Comparison of ENCODE assay signal across 9 mouse cellular contexts in the genomic region with DNA sequence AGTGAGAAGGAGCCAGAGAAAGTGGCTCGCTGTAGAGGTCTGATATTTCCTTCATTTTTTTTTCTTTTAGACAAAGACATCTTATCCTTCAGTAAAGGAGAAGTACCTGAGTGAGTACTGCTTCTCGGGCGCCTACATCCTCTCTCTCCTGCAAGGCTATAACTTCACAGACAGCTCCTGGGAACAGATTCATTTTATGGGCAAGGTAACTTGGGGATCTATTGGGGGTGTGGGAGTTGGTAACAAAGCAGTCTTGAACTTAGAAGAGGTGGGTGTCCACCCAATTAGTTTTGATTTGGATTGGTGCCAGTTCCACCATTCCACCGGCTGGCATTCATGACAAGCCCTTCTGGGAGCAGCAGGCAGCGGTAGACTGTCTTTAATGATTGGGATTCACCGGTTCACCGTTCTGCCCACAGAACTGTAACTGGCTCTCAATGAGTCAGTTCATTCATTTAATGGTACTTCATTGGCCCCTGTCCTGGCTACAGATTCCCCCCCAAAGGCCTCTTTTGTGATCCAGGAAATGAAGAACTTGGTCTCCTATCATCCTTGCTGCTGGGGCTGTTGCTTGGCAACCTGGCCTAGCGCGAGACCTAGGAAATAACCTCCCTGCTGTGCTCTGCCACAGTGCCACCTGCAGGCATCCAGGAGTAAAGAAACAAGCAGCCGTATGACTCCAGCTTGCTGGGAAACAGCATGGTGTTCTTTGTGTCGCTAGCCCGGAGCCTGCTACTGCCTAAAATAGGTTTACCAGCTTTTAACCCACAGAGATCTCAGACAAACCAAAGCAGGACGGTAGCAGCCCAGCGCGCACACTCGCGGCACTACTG. TPM values are rescaled to one million over a fixed set of nuclear protein-coding genes. Genes with fewer than 3 reads are reported as not detected.
DNase-seq lines count a peak whose midpoint lies in the region; ATAC-seq and TF ChIP-seq lines count a peak whose summit lies in the region.
"Had no signal": no experiment of that assay in that cellular context is flagged by ENCODE, and none has a peak within 500 bp of the region (broad histone marks: within the 10 kb centered on the region; RNA-seq: fewer than 3 reads in every experiment).

No protein-coding gene starts in this region.

- no peak overlapping the region for H3K27ac ChIP-seq in embryonic facial prominence, embryonic 11.5 days (replicated peaks; ENCODE audit: low read depth, low read length)
- no peak overlapping the region for H3K27ac ChIP-seq in intestine, postnatal 0 days (ENCODE audit: low read depth, low read length)
- peak overlapping the region; percentile 61 for H3K27ac ChIP-seq in midbrain, embryonic 12.5 days (replicated peaks)
- no peak overlapping the region for H3K27ac ChIP-seq in small intestine, adult 2 months (ENCODE audit: insufficient read depth, low read depth, low read length)

- no peaks in the 10 kb centered on the region for H3K27me3 ChIP-seq in embryonic facial prominence, embryonic 11.5 days (ENCODE audit: control insufficient read depth, insufficient read depth, low read length)
- no peaks in the 10 kb centered on the region for H3K27me3 ChIP-seq in intestine, postnatal 0 days (replicated peaks; ENCODE audit: control insufficient read depth, insufficient read depth, low read length)
- H3K27me3 ChIP-seq in midbrain, embryonic 12.5 days = no peaks in the 10 kb centered on the region
- no peaks in the 10 kb centered on the region for H3K27me3 ChIP-seq in small intestine, adult 2 months (ENCODE audit: control insufficient read depth, insufficient read depth, low read length)

- 0 out of 2 replicates have a peak overlapping the region, but pooled peaks have one; percentile 10 for H3K4me2 ChIP-seq in embryonic facial prominence, embryonic 11.5 days (ENCODE audit: low read depth, low read length)
- peak overlapping the region; percentile 55; the same call in 1 of the 2 replicates for H3K4me2 ChIP-seq in intestine, postnatal 0 days (replicated peaks; ENCODE audit: low read depth)
- peak overlapping the region; percentile 47 for H3K4me2 ChIP-seq in midbrain, embryonic 12.5 days (replicated peaks)

- no peaks in the 10 kb centered on the region for H3K36me3 ChIP-seq in embryonic facial prominence, embryonic 11.5 days (replicated peaks; ENCODE audit: control insufficient read depth, insufficient read depth, low read depth, low read length)
- no peaks in the 10 kb centered on the region for H3K36me3 ChIP-seq in intestine, postnatal 0 days (ENCODE audit: control insufficient read depth, insufficient read depth)
- no peaks in the 10 kb centered on the region for H3K36me3 ChIP-seq in midbrain, embryonic 12.5 days
- no peaks in the 10 kb centered on the region for H3K36me3 ChIP-seq in small intestine, adult 2 months (ENCODE audit: control insufficient read depth, insufficient read depth, low read length)
- H3K36me3 ChIP-seq: G1E had no signal

- no peaks in the 10 kb centered on the region for H3K9me3 ChIP-seq in embryonic facial prominence, embryonic 11.5 days (replicated peaks; ENCODE audit: control insufficient read depth, low read length)
- H3K9me3 ChIP-seq in intestine, postnatal 0 days (ENCODE audit: control insufficient read depth) = no peaks in the 10 kb centered on the region
- no peaks in the 10 kb centered on the region for H3K9me3 ChIP-seq in midbrain, embryonic 12.5 days
- H3K9me3 ChIP-seq: G1E had no signal

- 27% methylated on average over 17 of the region's 17 CpGs for WGBS in embryonic facial prominence, embryonic 11.5 days
- WGBS in intestine, postnatal 0 days = 32% methylated on average over 17 of the region's 17 CpGs
- WGBS in midbrain, embryonic 12.5 days = 23% methylated on average over 17 of the region's 17 CpGs
- 28% methylated on average over 17 of the region's 17 CpGs for WGBS in small intestine, adult 2 months

- no peak overlapping the region for H3K4me3 ChIP-seq in embryonic facial prominence, embryonic 11.5 days (ENCODE audit: low read depth, low read length)
- no peak overlapping the region for H3K4me3 ChIP-seq in intestine, postnatal 0 days (ENCODE audit: low read depth, low read length)
- H3K4me3 ChIP-seq in midbrain, embryonic 12.5 days = peak overlapping the region; percentile 13; the same call in 1 of the 2 replicates
- H3K4me3 ChIP-seq in small intestine, adult 2 months (ENCODE audit: low read depth, low read length) = no peak overlapping the region

- ATAC-seq in embryonic facial prominence, embryonic 11.5 days (replicated peaks; ENCODE audit: insufficient number of reproducible peaks, low FRiP score, low TSS enrichment, low read depth) = peak; percentile 85
- peak; percentile 85 for ATAC-seq in intestine, postnatal 0 days
- ATAC-seq in midbrain, embryonic 12.5 days (ENCODE audit: low FRiP score, low read depth) = peak; percentile 88

- peak overlapping the region; percentile 35; the same call in 1 of the 2 replicates for H3K9ac ChIP-seq in embryonic facial prominence, embryonic 11.5 days (replicated peaks; ENCODE audit: low read length)
- no peak overlapping the region for H3K9ac ChIP-seq in intestine, postnatal 0 days (ENCODE audit: low read depth, low read length)
- H3K9ac ChIP-seq in midbrain, embryonic 12.5 days (replicated peaks) = peak overlapping the region; percentile 44; the same call in 1 of the 2 replicates

- TF ChIP-seq CTCF in intestine, postnatal 0 days (IDR thresholded peaks at IDR 0.05; ENCODE audit: low read depth) = peak; percentile 93
- peak; percentile 72; the same call in 1 of the 2 replicates for TF ChIP-seq CTCF in small intestine, adult 2 months (IDR thresholded peaks at IDR 0.05; ENCODE audit: extremely low read depth, insufficient read length, insufficient replicate concordance, low read depth, low read length)

- peak; percentile 66 for DNase-seq in urinary bladder, postnatal 14 days (ENCODE audit: low spot score)
- DNase-seq in urinary bladder, postnatal 10 days (ENCODE audit: low spot score) = no peak
- DNase-seq in embryonic facial prominence, embryonic 11.5 days (ENCODE audit: low spot score) = peak; percentile 89
- DNase-seq in heart, adult 11 months = peak; percentile 96
- DNase-seq in left cerebral cortex, postnatal 4 days = peak; percentile 87

- no peaks in the 10 kb centered on the region; the same call in 1 of the 2 replicates for H3K4me1 ChIP-seq in embryonic facial prominence, embryonic 11.5 days (ENCODE audit: control insufficient read depth, insufficient read depth, low read length)
- no peaks in the 10 kb centered on the region for H3K4me1 ChIP-seq in intestine, postnatal 0 days (replicated peaks; ENCODE audit: control insufficient read depth, insufficient read depth, low read length)
- H3K4me1 ChIP-seq in midbrain, embryonic 12.5 days = peaks cover 16% of the 10 kb centered on the region
- H3K4me1 ChIP-seq in small intestine, adult 2 months (ENCODE audit: control insufficient read depth, insufficient read depth, insufficient read length, low read length) = peaks cover 8% of the 10 kb centered on the region

- no peak for TF ChIP-seq POLR2A in small intestine, adult 2 months (IDR thresholded peaks at IDR 0.05; ENCODE audit: low read depth, low read length)

- intact Hi-C loops in left cerebral cortex, postnatal 4 days (cut with DNase I) = no loop called here

RNA-seq across cellular contexts. Expression of gene Cc2d2b, which starts 11.7 kb away (rescaled TPM):
- 0.06 and 0.25 TPM in 2 replicates for polyA plus RNA-seq in embryonic facial prominence, embryonic 11.5 days (2014; fragmentation: Nextera tagmentation; extraction: Ambion mirVana)
- polyA plus RNA-seq in intestine, postnatal 0 days (2015; fragmentation: Nextera tagmentation; extraction: Ambion mirVana) = 0.14 TPM in 1 of 2 replicates, not detected in the other
- 1 to 10 TPM; 1.2 to 1.4 TPM for total RNA-seq in left cerebral cortex, postnatal 4 days (2021)
- polyA plus RNA-seq in midbrain, embryonic 12.5 days (2016; fragmentation: Nextera tagmentation; extraction: Ambion mirVana) = 0.05 and 0.30 TPM in 2 replicates
- not detected in 2 replicates for polyA plus RNA-seq in small intestine, adult 2 months (2012; rRNA removed)
